Mouse (Mus musculus) neural tube, embryonic 11.5 days (tissue): ENCODE data around the gene Lclat1. TPM values are rescaled to one million over a fixed set of nuclear protein-coding genes. Genes with fewer than 3 reads are reported as not detected.

ENCODE experiments used
- ATAC-seq: fragments of 200-750 bp; cut with Nextera tagmentation; 2 replicates; pipeline ENCODE4 v1.8.0; 2017; ENCODE audit warnings: moderate number of reproducible peaks, mild to moderate bottlenecking, moderate TSS enrichment, moderate library complexity; ENCODE audit not compliant: insufficient read depth, low FRiP score, low TSS enrichment
- DNase-seq: peaks from one replicate; pipeline ENCODE4 v3.0.0-alpha.2; 2015; ENCODE audit warnings: low spot score
- H3K27ac ChIP-seq: fragments of 300-500 bp; sonication (generic); 2 replicates; pipeline ENCODE4 v1.5.1; 2014; ENCODE audit warnings: low read depth, mild to moderate bottlenecking, low read length
- H3K27me3 ChIP-seq: fragments of 300-500 bp; sonication (generic); 2 replicates; pipeline ENCODE4 v1.6.1; 2014; ENCODE audit warnings: mild to moderate bottlenecking, low read length, mixed read lengths; ENCODE audit not compliant: control insufficient read depth, insufficient read depth
- H3K36me3 ChIP-seq: fragments of 300-500 bp; sonication (generic); 2 replicates; pipeline ENCODE4 v1.6.1; 2014; ENCODE audit warnings: mild to moderate bottlenecking, low read length, moderate library complexity, mixed read lengths; ENCODE audit not compliant: control insufficient read depth, insufficient read depth
- H3K4me1 ChIP-seq: fragments of 300-500 bp; sonication (generic); 2 replicates; pipeline ENCODE4 v1.6.1; 2014; ENCODE audit warnings: low read length, mixed read lengths; ENCODE audit not compliant: control insufficient read depth, insufficient read depth
- H3K4me2 ChIP-seq: fragments of 300-500 bp; sonication (generic); 2 replicates; pipeline ENCODE4 v1.6.1; 2014; ENCODE audit warnings: low read depth, mild to moderate bottlenecking, moderate library complexity
- H3K4me3 ChIP-seq: fragments of 300-500 bp; sonication (generic); 2 replicates; pipeline ENCODE4 v1.5.1; 2014; ENCODE audit warnings: low read depth, low read length
- H3K9ac ChIP-seq: fragments of 300-500 bp; sonication (generic); 2 replicates; pipeline ENCODE4 v1.6.1; 2014; ENCODE audit warnings: mild to moderate bottlenecking, low read length
- H3K9me3 ChIP-seq: fragments of 300-500 bp; sonication (generic); 2 replicates; pipeline ENCODE4 v1.6.1; 2016; ENCODE audit warnings: low read length; ENCODE audit not compliant: control insufficient read depth
- WGBS: fragments of 180-500 bp; shearing (Covaris S2); extraction: QIAGEN DNeasy Blood & Tissue Kit; methylation state at CpG from one replicate; pipeline ENCODE4 v1.1.7; 2014; 5-methylcytosine and 5-hydroxymethylcytosine counted together
- polyA plus RNA-seq: library from polyadenylated mRNA; unstranded; fragments of >200 nt; fragmentation: Nextera tagmentation; extraction: Ambion mirVana; gene quantifications from 2 replicates; pipeline ENCODE4 v1.2.1, GENCODE M21; 2014

The Lclat1 gene
- polyA plus RNA-seq, 1 experiment from 2014 or later = 15.8 TPM

GRCm38 (mm10) chr17:73081360-73082133 is 26.2 kb upstream of the Lclat1 start:
- Histone ChIP-seq H3K4me2 (no peak overlapping the region), H3K4me1 (no peaks in the 10 kb centered on the region), H3K36me3 (no peaks in the 10 kb centered on the region), H3K9ac (no peak overlapping the region), H3K9me3 (no peaks in the 10 kb centered on the region), H3K4me3 (no peak overlapping the region), H3K27ac (no peak overlapping the region), H3K27me3 (no peaks in the 10 kb centered on the region)
- DNase-seq = no peak
- ATAC-seq = no peak
- WGBS = 60% methylated on average over 9 of the region's 9 CpGs

DNA sequence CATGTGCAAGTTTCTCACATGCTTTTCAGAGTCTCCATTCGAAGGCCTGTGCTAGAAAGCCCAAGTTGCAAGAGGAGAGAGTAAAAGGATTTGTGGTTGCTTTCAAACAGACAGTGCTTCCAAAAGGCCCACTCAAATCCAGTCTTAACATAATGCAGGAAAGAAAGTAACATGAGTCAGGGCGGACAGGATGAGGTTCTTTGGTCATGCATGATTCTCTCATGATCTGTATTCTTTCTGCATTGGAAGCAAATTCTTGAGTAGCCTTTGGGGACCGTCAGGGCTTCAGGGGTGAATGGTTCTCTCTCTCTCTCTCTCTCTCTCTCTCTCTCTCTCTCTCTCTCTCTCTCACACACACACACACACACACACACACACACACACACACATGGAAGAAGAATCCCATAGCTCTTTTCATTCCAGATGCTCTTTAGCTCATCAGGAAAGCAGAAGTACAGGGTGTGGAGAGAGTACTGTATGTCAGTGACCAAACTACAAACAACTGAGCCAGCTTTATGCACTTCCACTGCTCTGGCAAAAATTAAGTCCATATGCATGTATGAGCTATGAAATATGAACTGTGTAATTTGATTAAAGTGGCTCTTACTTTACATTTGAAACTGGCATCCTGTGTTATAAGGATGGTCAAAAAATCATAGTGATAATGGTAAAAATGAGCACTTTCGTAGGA is 25.1 kb upstream of the Lclat1 start:
- no peak overlapping the region for H3K9ac ChIP-seq
- 73% methylated on average over 4 of the region's 4 CpGs for WGBS
- no peak overlapping the region for H3K27ac ChIP-seq
- H3K27me3 ChIP-seq = no peaks in the 10 kb centered on the region
- H3K9me3 ChIP-seq = no peaks in the 10 kb centered on the region
- ATAC-seq (no peak), DNase-seq (no peak)
- H3K36me3 ChIP-seq = no peaks in the 10 kb centered on the region
- H3K4me2 ChIP-seq = no peak overlapping the region
- H3K4me3 ChIP-seq = no peak overlapping the region
- no peaks in the 10 kb centered on the region for H3K4me1 ChIP-seq

- Histone ChIP-seq H3K27ac (no peak overlapping the region), H3K9me3 (no peaks in the 10 kb centered on the region), H3K36me3 (no peaks in the 10 kb centered on the region), H3K4me1 (no peaks in the 10 kb centered on the region), H3K4me2 (no peak overlapping the region), H3K27me3 (no peaks in the 10 kb centered on the region), H3K4me3 (no peak overlapping the region), H3K9ac (no peak overlapping the region)
- DNase-seq = no peak
- no peak for ATAC-seq
- 80% methylated on average over 13 of the region's 13 CpGs for WGBS
These were observed 20.5 kb upstream of the Lclat1 start for GRCm38 (mm10) chr17:73087045-73087910.

- H3K9ac ChIP-seq = no peak overlapping the region
- no peaks in the 10 kb centered on the region for H3K36me3 ChIP-seq
- no peak for DNase-seq
- WGBS = 92% methylated on average over 8 of the region's 8 CpGs
- no peaks in the 10 kb centered on the region for H3K27me3 ChIP-seq
- no peak overlapping the region for H3K27ac ChIP-seq
- H3K4me1 ChIP-seq = no peaks in the 10 kb centered on the region
- H3K9me3 ChIP-seq = no peaks in the 10 kb centered on the region
- no peak overlapping the region for H3K4me2 ChIP-seq
- ATAC-seq = no peak
- H3K4me3 ChIP-seq = no peak overlapping the region
These were observed 16.4 kb upstream of the Lclat1 start for GRCm38 (mm10) chr17:73091368-73091767.

GRCm38 (mm10) chr17:73092103-73093097 is 15.4 kb upstream of the Lclat1 start:
- Histone ChIP-seq H3K9me3 (no peaks in the 10 kb centered on the region), H3K4me2 (no peak overlapping the region), H3K27me3 (no peaks in the 10 kb centered on the region), H3K9ac (no peak overlapping the region), H3K27ac (no peak overlapping the region), H3K4me3 (no peak overlapping the region), H3K4me1 (no peaks in the 10 kb centered on the region), H3K36me3 (no peaks in the 10 kb centered on the region)
- 75% methylated on average over 12 of the region's 12 CpGs for WGBS
- DNase-seq = no peak
- ATAC-seq = no peak

- ATAC-seq = no peak
These were observed 12.7 kb upstream of the Lclat1 start for GRCm38 (mm10) chr17:73095070-73095469.

GRCm38 (mm10) chr17:73095585-73095984 is 12.2 kb upstream of the Lclat1 start:
- H3K36me3 ChIP-seq = no peaks in the 10 kb centered on the region
- H3K9me3 ChIP-seq = no peaks in the 10 kb centered on the region
- no peak overlapping the region for H3K4me3 ChIP-seq
- no peak overlapping the region for H3K9ac ChIP-seq
- no peak for ATAC-seq
- H3K27ac ChIP-seq = no peak overlapping the region
- no peaks in the 10 kb centered on the region for H3K4me1 ChIP-seq
- no peak for DNase-seq
- no peaks in the 10 kb centered on the region for H3K27me3 ChIP-seq
- WGBS = 95% methylated on average over 8 of the region's 8 CpGs
- H3K4me2 ChIP-seq = no peak overlapping the region

More at GRCm38 (mm10) chr17:73095070-73095469, 12.7 kb upstream of the Lclat1 start:
- Histone ChIP-seq H3K36me3 (no peaks in the 10 kb centered on the region), H3K4me3 (no peak overlapping the region), H3K4me2 (no peak overlapping the region), H3K9me3 (no peaks in the 10 kb centered on the region), H3K27ac (no peak overlapping the region), H3K27me3 (no peaks in the 10 kb centered on the region), H3K9ac (no peak overlapping the region), H3K4me1 (no peaks in the 10 kb centered on the region)
- WGBS = 91% methylated on average over 11 of the region's 11 CpGs
- DNase-seq = no peak

GRCm38 (mm10) chr17:73096484-73096883 is 11.3 kb upstream of the Lclat1 start:
- Histone ChIP-seq H3K9me3 (no peaks in the 10 kb centered on the region), H3K27ac (no peak overlapping the region), H3K27me3 (no peaks in the 10 kb centered on the region), H3K4me3 (no peak overlapping the region), H3K4me1 (no peaks in the 10 kb centered on the region), H3K4me2 (no peak overlapping the region), H3K9ac (no peak overlapping the region), H3K36me3 (no peaks in the 10 kb centered on the region)
- DNase-seq (peak; percentile 53), ATAC-seq (no peak)
- 32% methylated on average over 5 of the region's 5 CpGs for WGBS
